In genomic region chr14:118475100-118475454, GRCm38 (mm10) we compare ENCODE assay signal across 14 mouse cellular contexts.
DNase-seq lines count a peak whose midpoint lies in the region; ATAC-seq lines count a peak whose summit lies in the region.
"Had no signal": no experiment of that assay in that cellular context is flagged by ENCODE, and none has a peak within 500 bp of the region (broad histone marks: within the 10 kb centered on the region; RNA-seq: fewer than 3 reads in every experiment).

No protein-coding gene starts in this region.

- H3K4me2 ChIP-seq in kidney, embryonic 15.5 days: peak overlapping the region; percentile 92
- peak overlapping the region; percentile 95; the same call in 1 of the 2 replicates for H3K4me2 ChIP-seq in embryonic facial prominence, embryonic 13.5 days
- peak overlapping the region; percentile 78 for H3K4me2 ChIP-seq in forebrain, embryonic 14.5 days (ENCODE audit: low read length)
- H3K4me2 ChIP-seq in midbrain, embryonic 13.5 days (replicated peaks): peak overlapping the region; percentile 99

- no peak overlapping the region for H3K27ac ChIP-seq in kidney, embryonic 15.5 days
- no peak overlapping the region for H3K27ac ChIP-seq in embryonic facial prominence, embryonic 13.5 days
- H3K27ac ChIP-seq in forebrain, embryonic 14.5 days (ENCODE audit: low read depth, low read length): no peak overlapping the region
- H3K27ac ChIP-seq in midbrain, embryonic 13.5 days: no peak overlapping the region

- H3K9ac ChIP-seq in kidney, embryonic 15.5 days: no peak overlapping the region
- H3K9ac ChIP-seq in embryonic facial prominence, embryonic 13.5 days: no peak overlapping the region
- no peak overlapping the region for H3K9ac ChIP-seq in forebrain, embryonic 14.5 days (ENCODE audit: low read length)
- no peak overlapping the region for H3K9ac ChIP-seq in midbrain, embryonic 13.5 days (replicated peaks)

- no peaks in the 10 kb centered on the region for H3K9me3 ChIP-seq in kidney, embryonic 15.5 days (replicated peaks)
- H3K9me3 ChIP-seq in embryonic facial prominence, embryonic 13.5 days: peaks cover 4% of the 10 kb centered on the region; the same call in 1 of the 2 replicates
- H3K9me3 ChIP-seq in forebrain, embryonic 14.5 days (replicated peaks; ENCODE audit: control insufficient read depth, low read length): no peaks in the 10 kb centered on the region
- H3K9me3 ChIP-seq in midbrain, embryonic 13.5 days: peaks cover 3% of the 10 kb centered on the region; the same call in 1 of the 2 replicates

- DNase-seq in kidney, postnatal 10 days: no peak
- no peak for DNase-seq in forebrain, embryonic 14.5 days (ENCODE audit: low spot score)
- no peak for DNase-seq in retina, postnatal 1 day
- no peak for DNase-seq in adrenal gland, adult 18-20 months (ENCODE audit: low spot score in 2 of 2)
- no peak for DNase-seq in ovary, postnatal 10 days (ENCODE audit: low spot score)
- DNase-seq: cerebellum, adult 18-20 months; heart, postnatal 36 days; kidney, adult 8-10 months; lung, postnatal 14 days; spleen, adult 18-20 months had no signal

- H3K36me3 ChIP-seq in kidney, embryonic 15.5 days: no peaks in the 10 kb centered on the region
- H3K36me3 ChIP-seq in embryonic facial prominence, embryonic 13.5 days: no peaks in the 10 kb centered on the region
- H3K36me3 ChIP-seq in forebrain, embryonic 14.5 days (ENCODE audit: control insufficient read depth, insufficient read depth, low read length): no peaks in the 10 kb centered on the region
- H3K36me3 ChIP-seq in midbrain, embryonic 13.5 days: no peaks in the 10 kb centered on the region

- H3K4me3 ChIP-seq in kidney, embryonic 15.5 days (replicated peaks): no peak overlapping the region
- no peak overlapping the region for H3K4me3 ChIP-seq in embryonic facial prominence, embryonic 13.5 days
- H3K4me3 ChIP-seq in forebrain, embryonic 14.5 days (ENCODE audit: low read depth, low read length): no peak overlapping the region
- no peak overlapping the region for H3K4me3 ChIP-seq in midbrain, embryonic 13.5 days (replicated peaks)

- H3K27me3 ChIP-seq in kidney, embryonic 15.5 days: peaks cover 51% of the 10 kb centered on the region
- H3K27me3 ChIP-seq in embryonic facial prominence, embryonic 13.5 days: peaks cover 57% of the 10 kb centered on the region
- H3K27me3 ChIP-seq in forebrain, embryonic 14.5 days (replicated peaks; ENCODE audit: control insufficient read depth, insufficient read depth, low read length): 0 out of 2 replicates have a peak, but pooled peaks cover 5% of the 10 kb centered on the region
- H3K27me3 ChIP-seq in midbrain, embryonic 13.5 days: peaks cover 30% of the 10 kb centered on the region

- 45% methylated on average over 7 of the region's 7 CpGs for WGBS in kidney, embryonic 15.5 days
- 63% methylated on average over 7 of the region's 7 CpGs for WGBS in embryonic facial prominence, embryonic 13.5 days
- 45% methylated on average over 7 of the region's 7 CpGs for WGBS in forebrain, embryonic 14.5 days
- 44% methylated on average over 7 of the region's 7 CpGs for WGBS in midbrain, embryonic 13.5 days

- H3K4me1 ChIP-seq in kidney, embryonic 15.5 days: peaks cover 20% of the 10 kb centered on the region
- H3K4me1 ChIP-seq in embryonic facial prominence, embryonic 13.5 days: peaks cover 18% of the 10 kb centered on the region
- peaks cover 7% of the 10 kb centered on the region; the same call in 1 of the 2 replicates for H3K4me1 ChIP-seq in forebrain, embryonic 14.5 days (ENCODE audit: control insufficient read depth, insufficient read depth, low read length)
- peaks cover 22% of the 10 kb centered on the region for H3K4me1 ChIP-seq in midbrain, embryonic 13.5 days (replicated peaks)

- ATAC-seq in kidney, embryonic 15.5 days (replicated peaks; ENCODE audit: low FRiP score): no peak
- ATAC-seq in embryonic facial prominence, embryonic 13.5 days (ENCODE audit: insufficient number of reproducible peaks, insufficient read depth, low FRiP score, low TSS enrichment, low read depth): no peak
- no peak for ATAC-seq in forebrain, embryonic 14.5 days
- ATAC-seq in midbrain, embryonic 13.5 days: peak; percentile 28; the same call in 1 of the 2 replicates
- ATAC-seq: CD4-positive, CD25-positive, alpha-beta regulatory T cell, adult 4 months had no signal
